Mouse (Mus musculus) embryo, embryonic 9.5 days (tissue): Measurements from ENCODE around the gene Gramd4.
"Not testable (repeated sequence)": the region's sequence is repeated elsewhere in the genome, so short reads cannot be mapped to it uniquely, and the experiment has no call there.

Experiments used
- DNase-seq: peaks from one replicate; pipeline ENCODE4 v3.0.0-alpha.2; 2017; ENCODE audit errors: extremely low spot score

The Gramd4 gene

DNA sequence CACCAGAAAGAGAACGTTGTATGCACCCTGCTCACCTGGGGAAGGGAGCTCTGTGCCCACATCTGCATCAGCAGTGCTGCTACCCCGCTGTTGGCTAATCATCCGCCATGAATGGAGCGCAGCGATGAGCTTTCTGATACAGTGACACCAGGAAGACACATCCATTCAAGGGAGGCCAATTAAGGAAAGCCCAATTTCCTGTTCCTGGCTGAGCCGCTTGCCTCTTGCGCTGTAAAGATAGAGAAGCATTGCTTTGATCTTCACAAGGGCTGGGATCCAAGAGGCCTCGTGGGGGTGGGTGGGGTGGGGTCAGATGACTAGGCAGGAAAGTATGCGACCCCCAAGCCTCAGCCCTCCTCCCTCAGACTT lies 55.8 kb downstream of the Gramd4 start:
- peak; percentile 39 for DNase-seq

DNA sequence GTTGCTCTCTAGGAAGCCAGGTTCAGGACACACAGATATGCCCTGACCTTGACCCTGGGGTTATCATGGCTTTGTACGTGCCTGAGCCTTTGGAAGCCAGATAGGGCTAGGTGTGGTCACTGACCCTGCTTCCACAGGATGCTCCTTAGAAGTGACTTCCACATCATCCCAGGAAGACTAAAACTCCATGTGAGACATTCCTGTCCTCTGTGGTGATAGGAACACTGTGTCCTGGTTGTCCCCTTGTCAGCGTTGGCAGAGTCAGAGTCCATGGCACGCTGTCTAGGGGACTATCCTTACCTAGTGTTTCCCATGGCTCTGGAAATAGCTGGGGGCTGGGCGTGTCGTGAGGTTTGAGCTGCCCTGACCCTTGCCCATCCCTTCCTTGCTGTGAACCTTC lies 58.9 kb downstream of the Gramd4 start:
- DNase-seq, result no peak

GRCm38 (mm10) chr15:86117115-86118100 lies 59.9 kb downstream of the Gramd4 start:
- DNase-seq, result no peak

GRCm38 (mm10) chr15:86119186-86119585 lies 61.7 kb downstream of the Gramd4 start:
- no peak for DNase-seq

- no peak for DNase-seq
Observed at GRCm38 (mm10) chr15:86122261-86122949, 64.9 kb downstream of the Gramd4 start.

GRCm38 (mm10) chr15:86123409-86123808 lies 65.9 kb downstream of the Gramd4 start:
- no peak for DNase-seq

GRCm38 (mm10) chr15:86124359-86124758 lies 66.9 kb downstream of the Gramd4 start:
- DNase-seq, result peak; percentile 61

DNA sequence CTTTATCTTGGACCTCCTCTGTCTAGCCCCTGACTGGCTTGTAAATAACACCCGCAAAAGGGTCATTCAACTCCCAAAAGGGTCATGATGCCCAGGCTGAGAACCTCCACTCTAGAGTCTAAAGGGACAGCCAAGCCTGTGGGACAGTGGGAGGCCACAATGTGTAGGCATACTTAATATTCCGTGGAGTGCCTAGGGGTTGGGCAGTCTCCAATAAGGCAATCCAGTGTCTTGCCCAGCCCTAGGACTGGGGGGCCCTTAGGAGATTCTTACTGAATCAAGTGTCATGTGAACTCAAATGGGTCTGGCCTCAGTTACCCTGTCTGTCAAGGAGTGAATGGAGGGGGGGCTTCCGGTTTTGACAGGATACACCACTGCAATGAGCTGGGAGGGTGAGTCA lies 71.5 kb downstream of the Gramd4 start:
- DNase-seq, result no peak

GRCm38 (mm10) chr15:86130657-86131056 lies 73.2 kb downstream of the Gramd4 start:
- no peak for DNase-seq

DNA sequence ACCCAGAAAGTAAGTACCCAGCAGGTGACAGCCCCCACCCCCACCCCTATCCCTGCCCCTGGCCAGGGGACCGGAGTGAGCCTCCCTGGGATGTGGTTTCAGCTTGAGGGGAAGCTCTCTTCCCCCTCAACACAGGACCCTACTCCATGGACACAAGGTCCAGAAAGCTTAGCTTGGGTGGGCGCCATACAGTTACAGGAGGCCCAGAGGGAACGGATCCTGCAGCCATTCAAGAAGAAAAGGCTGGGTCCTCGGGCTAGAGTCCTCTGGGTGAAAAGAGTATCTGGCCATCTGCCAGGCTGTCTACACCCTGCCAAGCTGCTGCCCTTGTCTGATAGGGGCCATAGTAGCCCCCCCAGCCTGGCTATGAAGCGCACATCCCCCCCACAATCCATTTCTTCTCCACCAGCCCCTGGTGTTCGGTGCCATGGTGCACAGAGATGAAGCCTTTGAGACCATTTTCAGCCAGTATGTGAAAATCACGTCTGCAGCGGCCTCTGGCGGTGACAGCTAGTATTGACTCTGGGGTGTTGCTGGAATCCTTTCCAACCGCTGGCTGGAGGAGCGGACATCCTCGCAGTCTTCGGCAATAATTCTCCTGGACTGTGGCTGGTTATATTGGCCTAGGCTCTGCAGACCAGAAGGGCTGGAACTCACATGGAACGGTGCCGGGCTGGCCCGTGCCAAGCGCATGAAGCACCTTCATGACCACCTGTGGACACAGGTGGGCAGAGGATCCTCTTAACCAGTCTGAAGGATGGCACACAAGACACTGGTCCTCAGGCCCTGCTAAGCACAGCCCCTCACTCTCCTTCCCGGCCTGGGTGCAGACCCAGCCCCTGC lies 77.7 kb downstream of the Gramd4 start:
- peak; percentile 82 for DNase-seq

DNA sequence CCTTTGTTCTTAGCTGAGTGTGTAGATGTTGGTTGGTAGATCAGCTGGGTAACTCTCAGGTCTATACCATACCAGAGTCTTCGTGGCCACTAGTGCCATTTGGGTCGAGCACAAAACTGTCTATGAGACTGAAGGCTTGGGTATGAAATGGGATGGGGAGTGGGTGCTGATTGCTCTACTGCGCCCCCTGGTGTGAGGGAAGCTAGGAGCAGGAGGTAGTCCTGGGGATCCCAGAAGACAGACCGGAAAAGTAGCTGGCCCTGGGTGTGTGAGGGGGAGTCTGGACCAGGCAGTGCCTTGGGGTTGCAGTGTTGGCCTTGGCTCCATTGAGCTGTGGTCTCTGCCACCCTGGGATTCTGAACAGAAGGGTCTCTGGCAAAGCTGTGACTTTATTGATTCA lies 80.1 kb downstream of the Gramd4 start:
- no peak for DNase-seq

DNA sequence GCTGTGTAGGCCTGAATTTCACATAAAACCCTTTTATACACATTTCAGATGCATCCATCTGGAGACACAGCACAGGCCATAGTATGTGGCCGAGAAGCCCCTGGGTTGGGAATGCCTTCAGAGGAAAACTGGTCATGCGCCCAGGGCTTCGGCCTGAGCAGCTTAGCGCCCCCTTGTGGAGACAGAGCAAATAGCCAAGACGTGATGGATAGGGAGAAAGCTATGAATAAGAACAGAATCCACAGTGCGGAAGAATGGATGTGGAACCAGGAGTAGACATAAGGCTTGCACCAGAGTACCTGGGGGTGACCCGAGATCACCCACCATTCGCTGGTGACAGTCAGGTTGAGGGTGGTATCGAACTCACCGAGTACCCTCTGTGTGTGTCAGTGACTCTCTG lies 82.8 kb downstream of the Gramd4 start:
- peak; percentile 70 for DNase-seq

DNA sequence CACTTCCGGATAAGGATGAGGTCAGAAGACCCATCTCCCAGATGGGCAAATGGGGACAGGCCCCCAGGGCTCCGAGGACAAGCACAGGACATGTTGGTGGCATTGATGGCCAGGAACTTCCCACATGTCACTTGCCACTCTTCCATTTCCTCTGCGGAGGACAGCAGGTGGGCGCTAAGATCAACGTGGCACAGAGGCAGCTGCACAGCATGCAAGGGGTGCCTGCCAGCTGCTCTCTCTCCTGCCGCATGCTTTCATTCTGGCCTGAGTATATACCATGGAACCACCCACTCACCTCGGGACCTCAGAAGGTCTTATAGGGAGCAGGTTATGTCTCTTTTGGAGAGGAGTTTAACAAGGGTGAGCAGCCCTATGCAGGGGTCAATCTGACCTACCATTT lies 87.1 kb downstream of the Gramd4 start:
- no peak for DNase-seq

DNA sequence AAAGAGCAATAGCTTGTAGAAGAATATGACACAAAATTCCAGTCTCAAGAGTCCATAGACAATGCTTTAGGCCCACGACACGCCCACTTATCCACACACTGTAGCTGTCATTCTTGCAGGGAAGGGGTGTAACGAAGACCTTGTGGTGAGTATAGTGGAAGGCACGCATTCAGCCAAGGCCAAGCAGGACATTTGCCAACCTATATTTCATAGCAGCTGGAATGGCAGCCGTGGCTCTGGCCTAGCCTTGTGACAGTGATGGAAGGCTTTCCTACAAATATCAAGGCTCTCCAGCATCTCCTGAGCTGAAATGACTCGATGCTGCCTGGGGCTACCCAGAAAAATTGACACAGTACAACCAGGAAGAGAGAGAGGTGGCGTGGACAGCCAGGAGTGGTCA lies 87.6 kb downstream of the Gramd4 start:
- DNase-seq, result no peak

- no peak for DNase-seq
Observed at GRCm38 (mm10) chr15:86146922-86147321, 89.4 kb downstream of the Gramd4 start.

DNA sequence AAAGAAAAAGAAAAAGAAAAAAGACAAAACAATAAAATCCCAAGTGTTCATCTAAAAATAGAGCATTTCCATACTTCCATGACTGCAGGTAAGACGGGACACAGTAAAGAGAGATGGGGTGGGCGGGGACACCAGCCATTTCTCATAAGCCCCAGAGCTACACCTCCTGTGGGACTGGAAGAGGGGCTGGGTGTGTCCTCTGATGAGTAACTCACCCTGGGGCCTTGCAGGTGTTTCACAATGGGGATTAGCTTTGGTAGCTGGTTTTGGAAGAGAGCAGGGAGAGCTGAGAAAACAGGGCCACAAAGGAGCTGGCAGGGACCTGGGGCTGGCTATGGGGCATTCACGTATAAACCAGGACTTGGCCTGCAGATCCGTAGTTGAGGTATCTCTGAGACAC lies 93.1 kb downstream of the Gramd4 start:
- DNase-seq, result no peak

DNA sequence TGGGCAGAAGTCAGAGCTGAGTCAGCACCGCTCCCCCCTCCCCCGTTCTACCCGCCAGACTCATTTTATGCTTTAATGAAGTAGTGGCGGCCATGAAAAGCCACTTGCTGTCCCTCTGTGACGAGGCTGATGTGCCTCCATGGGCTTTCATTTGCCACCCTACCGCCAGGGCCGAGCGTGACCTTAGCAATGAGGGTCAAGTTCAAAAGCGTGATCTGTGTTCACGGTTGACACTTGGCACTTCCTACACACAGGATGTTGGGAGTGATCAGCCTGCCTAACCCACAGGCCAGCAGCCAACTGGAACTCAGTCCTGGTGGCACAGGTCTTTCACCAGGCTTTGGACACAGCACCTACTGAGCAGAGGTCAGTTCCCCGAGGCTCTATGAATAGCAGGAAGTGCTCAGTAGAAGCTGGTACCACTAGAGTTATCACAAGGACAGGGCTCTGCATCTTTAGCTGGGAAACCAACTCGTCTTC lies 96.0 kb downstream of the Gramd4 start:
- no peak for DNase-seq

DNA sequence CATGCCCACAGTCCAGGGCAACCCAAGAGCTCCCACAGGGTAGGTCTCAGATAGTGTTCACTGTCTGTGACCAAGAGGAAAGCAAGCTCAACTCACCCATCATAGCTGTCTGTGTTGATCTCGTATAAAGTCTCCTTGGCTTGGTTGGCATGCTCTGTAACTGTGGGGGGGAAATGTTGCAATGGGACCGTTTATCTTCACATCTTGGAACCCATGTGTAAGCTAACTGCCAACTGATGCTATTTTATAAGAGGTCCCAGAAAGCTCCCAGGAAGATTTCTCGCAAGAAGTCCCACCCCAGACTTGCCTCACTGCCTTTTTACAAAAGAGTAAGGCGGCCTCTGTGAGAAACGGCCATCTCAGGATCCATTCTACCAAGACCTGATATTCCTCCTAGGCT lies 99.0 kb downstream of the Gramd4 start:
- no peak for DNase-seq

DNA sequence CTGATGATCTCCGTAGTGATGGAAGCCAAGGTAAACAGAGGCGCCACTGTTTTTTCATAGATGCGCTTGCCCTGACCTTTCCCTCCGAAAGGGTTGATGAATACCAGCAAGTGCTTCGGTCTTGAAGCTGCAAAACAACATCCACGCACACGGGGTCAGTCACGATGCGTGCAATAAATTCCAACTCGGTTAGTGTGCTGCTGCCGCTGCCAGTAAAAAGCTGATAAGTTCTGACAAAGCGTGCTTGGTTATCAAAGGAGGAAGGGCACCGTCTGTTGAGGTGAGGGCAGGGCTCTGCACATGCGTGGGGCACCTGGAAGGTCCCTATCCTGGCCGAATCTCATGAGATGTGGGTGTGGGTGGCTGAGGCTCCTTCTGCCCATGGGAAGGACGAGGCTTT lies 101.6 kb downstream of the Gramd4 start:
- DNase-seq, result no peak

GRCm38 (mm10) chr15:86159719-86160118 lies 102.2 kb downstream of the Gramd4 start:
- DNase-seq, result no peak

DNA sequence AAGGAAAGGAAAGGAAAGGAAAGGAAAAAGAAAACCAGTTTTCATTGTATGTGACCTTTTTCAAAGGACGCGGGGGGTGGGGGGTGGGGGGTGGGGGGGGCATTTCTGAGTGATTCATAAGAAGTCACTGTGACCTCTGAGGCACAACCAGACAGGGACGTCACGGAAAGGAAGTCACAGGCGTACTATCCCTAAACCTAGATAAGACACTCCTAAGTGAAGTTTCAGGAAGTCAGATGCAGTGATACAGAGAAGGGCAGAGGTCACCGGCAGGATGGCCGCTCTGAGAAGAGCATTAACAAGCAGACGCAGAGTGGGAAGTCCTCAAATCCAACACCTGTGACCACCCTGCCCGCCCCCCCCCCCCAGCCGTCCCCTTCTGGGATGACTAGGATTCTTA lies 103.4 kb downstream of the Gramd4 start:
- DNase-seq, result no peak

- DNase-seq, result not testable (repeated sequence)
Observed at GRCm38 (mm10) chr15:86161800-86162199, 104.3 kb downstream of the Gramd4 start.
